Mouse (Mus musculus): ENCODE results near the gene Cox6a2.
A peak's percentile ranks its signal among the peaks of the same experiment; 100 is the strongest.
"Not testable (repeated sequence)": the region's sequence is repeated elsewhere in the genome, so short reads cannot be mapped to it uniquely, and the experiment has no call there.

The Cox6a2 gene

GRCm38 (mm10) chr7:128235481-128235880, 29.3 kb upstream of the Cox6a2 start:
- DNase-seq (ENCODE audit: extremely low read depth, low read depth): no peak

GRCm38 (mm10) chr7:128234796-128235195, 28.6 kb upstream of the Cox6a2 start:
- no peak for DNase-seq (ENCODE audit: extremely low read depth, low read depth)

DNA sequence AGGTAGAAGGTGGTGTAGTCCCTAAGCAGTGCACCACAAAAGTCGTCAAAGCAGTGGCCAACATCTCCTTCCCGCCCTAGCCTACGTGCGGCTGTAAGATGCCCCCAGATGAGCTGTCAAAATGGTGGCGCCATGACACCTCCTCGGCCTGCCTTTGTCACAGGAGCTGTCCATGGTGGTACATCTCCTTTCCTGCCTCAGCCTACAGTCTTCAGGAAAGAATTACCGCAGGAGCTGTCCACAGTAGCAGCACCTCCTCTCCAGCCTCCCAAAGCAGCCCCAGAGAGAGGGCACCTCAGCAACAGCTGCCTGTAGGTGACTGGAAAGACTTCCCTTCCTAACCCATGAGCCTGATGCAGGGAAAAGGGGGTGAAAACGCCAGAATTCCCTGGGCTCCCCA, 25.6 kb upstream of the Cox6a2 start:
- DNase-seq (ENCODE audit: extremely low read depth, low read depth): peak; percentile 50

- no peak for DNase-seq (ENCODE audit: extremely low read depth, low read depth)
Measured at GRCm38 (mm10) chr7:128220936-128221335, 14.7 kb upstream of the Cox6a2 start.

GRCm38 (mm10) chr7:128219952-128220351, 13.8 kb upstream of the Cox6a2 start:
- peak; percentile 39 for DNase-seq (ENCODE audit: extremely low read depth, low read depth)

DNA sequence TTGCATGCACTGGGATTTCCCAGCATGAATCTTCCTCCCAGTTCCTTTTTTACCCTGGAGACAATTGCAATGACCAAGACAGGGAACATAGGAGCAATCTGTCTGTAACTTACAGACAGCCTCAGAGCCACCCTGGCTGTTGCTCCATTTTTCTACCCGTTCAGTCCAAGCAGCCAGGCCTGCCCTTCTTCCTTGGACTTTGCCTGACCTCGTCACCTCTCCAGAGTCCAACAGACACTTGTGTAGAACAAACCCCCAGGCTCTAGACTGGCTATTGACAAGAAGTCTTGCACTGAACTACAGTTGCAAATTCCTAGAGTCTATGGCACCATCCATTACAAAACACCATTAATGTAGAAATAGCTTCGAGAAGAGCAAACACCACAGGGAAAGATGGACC, 3.6 kb upstream of the Cox6a2 start:
- no peak for DNase-seq (ENCODE audit: extremely low read depth, low read depth)

DNA sequence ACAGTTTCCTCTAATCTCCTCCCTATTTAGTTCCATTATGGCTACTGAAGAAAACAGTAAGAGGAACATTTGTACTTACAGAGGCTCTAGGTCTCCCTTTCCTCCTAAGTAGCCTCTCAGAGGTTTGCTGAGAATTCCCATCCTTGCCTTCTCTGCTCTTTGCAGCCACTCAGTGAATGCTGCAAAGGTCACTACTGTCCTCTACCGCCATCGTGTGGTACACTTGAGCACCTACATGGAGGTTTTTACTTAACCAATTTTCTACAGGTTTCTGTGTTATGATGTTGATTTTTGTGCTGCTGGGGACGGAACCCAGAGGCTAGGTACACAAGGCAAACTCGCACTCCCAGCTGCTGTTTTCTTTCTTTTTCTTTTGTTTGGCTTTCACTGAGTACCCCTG, 2.0 kb upstream of the Cox6a2 start:
- peak; percentile 29 for DNase-seq (ENCODE audit: extremely low read depth, low read depth)

DNA sequence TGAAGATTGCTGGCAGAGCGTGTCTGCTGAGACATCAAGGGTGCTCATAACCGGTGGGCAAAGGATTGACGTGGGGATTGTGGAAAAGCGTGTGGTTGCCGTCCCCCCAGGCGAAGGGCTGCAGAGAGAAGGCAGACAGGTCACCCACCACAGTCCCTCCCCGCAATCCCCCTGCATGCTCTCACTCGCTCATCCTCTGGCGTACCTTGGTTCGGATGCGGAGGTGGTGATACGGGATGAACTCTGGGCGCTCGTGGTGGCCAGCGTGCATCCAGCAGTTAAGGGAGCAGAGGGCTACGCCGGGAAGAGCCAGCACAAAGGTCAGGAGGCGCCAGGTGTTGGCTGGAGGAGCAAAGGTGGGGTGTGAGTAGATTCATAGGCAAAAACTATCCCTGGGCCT, 492 bp downstream of the Cox6a2 start:
- no peak for DNase-seq (ENCODE audit: extremely low read depth, low read depth)

GRCm38 (mm10) chr7:128204179-128204578, 2.0 kb downstream of the Cox6a2 start:
- DNase-seq (ENCODE audit: extremely low read depth, low read depth): no peak

GRCm38 (mm10) chr7:128203071-128203470, 3.1 kb downstream of the Cox6a2 start:
- no peak for DNase-seq (ENCODE audit: extremely low read depth, low read depth)

GRCm38 (mm10) chr7:128201607-128202006, 4.6 kb downstream of the Cox6a2 start:
- no peak for DNase-seq (ENCODE audit: extremely low read depth, low read depth)

GRCm38 (mm10) chr7:128181691-128182090, 24.5 kb downstream of the Cox6a2 start:
- no peak for DNase-seq (ENCODE audit: extremely low read depth, low read depth)

GRCm38 (mm10) chr7:128180546-128180945, 25.6 kb downstream of the Cox6a2 start:
- DNase-seq (ENCODE audit: extremely low read depth, low read depth): no peak

DNA sequence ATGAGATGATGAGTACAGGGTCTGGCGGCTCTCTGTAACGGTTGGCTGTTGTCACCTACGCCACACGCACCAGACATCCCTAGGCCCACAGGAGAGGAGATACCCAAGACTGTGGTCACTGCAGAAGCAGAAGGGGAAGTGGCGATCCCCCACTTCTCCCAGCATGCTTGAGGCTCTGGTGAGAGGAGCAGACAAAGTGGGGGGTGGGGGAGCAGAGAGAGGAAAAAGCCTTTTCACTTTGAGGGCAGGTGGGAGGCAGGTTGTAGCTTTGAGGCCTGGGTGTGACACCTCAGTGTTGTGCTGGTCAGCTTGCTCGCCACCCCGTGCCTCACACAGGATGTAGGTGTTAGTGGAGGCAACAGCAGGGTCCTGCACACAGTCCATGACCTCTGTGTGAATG, 26.1 kb downstream of the Cox6a2 start:
- DNase-seq (ENCODE audit: extremely low read depth, low read depth): peak; percentile 26

DNA sequence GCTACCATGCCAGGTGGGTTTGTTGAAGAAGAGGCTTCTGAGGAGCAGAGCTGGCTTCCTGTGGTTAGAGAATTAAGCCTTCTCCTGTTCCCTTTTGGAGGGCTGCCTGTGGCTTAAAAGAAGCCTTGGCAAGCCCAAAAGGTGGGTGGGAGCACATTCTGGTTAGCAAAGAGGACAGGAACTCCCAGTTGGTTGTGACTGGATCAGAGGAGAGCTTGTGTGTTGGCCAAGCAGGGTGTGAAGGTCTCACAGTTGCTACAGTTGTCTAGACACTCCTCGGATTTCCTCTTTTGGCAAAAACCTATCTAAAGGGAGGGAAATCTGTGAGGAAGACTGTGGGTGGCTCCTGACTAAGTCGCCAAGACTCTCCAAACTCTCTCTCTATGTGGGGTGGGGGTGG, 27.8 kb downstream of the Cox6a2 start:
- DNase-seq (ENCODE audit: extremely low read depth, low read depth): no peak

GRCm38 (mm10) chr7:128169996-128170395, 36.2 kb downstream of the Cox6a2 start:
- DNase-seq (ENCODE audit: extremely low read depth, low read depth): no peak

GRCm38 (mm10) chr7:128166391-128166790, 39.8 kb downstream of the Cox6a2 start:
- no peak for DNase-seq (ENCODE audit: extremely low read depth, low read depth)

- no peak for DNase-seq (ENCODE audit: extremely low read depth, low read depth)
Measured at GRCm38 (mm10) chr7:128164001-128164400, 42.2 kb downstream of the Cox6a2 start.

- DNase-seq (ENCODE audit: extremely low read depth, low read depth): not testable (repeated sequence)
Measured at GRCm38 (mm10) chr7:128158688-128159354, 47.4 kb downstream of the Cox6a2 start.

All from MEL-GATA-1-ER (cell line).